Mouse (Mus musculus) MEL (cell line): ENCODE measurements around the gene 1700025G04Rik. TPM values are rescaled to one million over a fixed set of nuclear protein-coding genes. Genes with fewer than 3 reads are reported as not detected.

Experiments
- DNase-seq: peaks from one replicate; pipeline ENCODE4 v3.0.0; 2011; ENCODE audit warnings: low read depth, low spot score
- H3K27ac ChIP-seq: 2 replicates; pipeline ENCODE4 v1.5.1; 2012; ENCODE audit warnings: low read depth, mild to moderate bottlenecking, control low read depth, low read length, moderate library complexity; ENCODE audit not compliant: control insufficient read depth
- H3K27me3 ChIP-seq, 2 experiments: fragments of 150-350 bp in 1 of 2; sonication (generic) in 1 of 2; 2 replicates each; pipeline ENCODE4 v1.6.1; 2012; ENCODE audit warnings: low read length in 2 of 2, mild to moderate bottlenecking in 2 of 2, improper control_type of control experiment in 1 of 2, moderate library complexity in 1 of 2; ENCODE audit not compliant: insufficient read depth in 2 of 2, control insufficient read depth in 1 of 2
- H3K36me3 ChIP-seq, 2 experiments: 2 replicates each; pipeline ENCODE4 v1.6.1; 2012 to 2014; ENCODE audit warnings: low read length in 2 of 2, improper control_type of control experiment in 1 of 2, inconsistent platforms in 1 of 2, mild to moderate bottlenecking in 1 of 2; ENCODE audit not compliant: insufficient read depth in 2 of 2, control insufficient read depth in 1 of 2
- H3K4me1 ChIP-seq, 2 experiments: fragments of 150-350 bp in 1 of 2; sonication (generic) in 1 of 2; 2 replicates each; pipeline ENCODE4 v1.6.1; 2012; ENCODE audit warnings: low read length in 2 of 2, improper control_type of control experiment in 1 of 2, mild to moderate bottlenecking in 1 of 2; ENCODE audit not compliant: insufficient read depth in 2 of 2, control insufficient read depth in 1 of 2
- H3K4me3 ChIP-seq, 2 experiments: fragments of 150-350 bp in 1 of 2; sonication (generic) in 1 of 2; 2 replicates each; pipeline ENCODE4 v1.5.1; 2012; ENCODE audit warnings: low read depth in 2 of 2, low read length in 2 of 2, mild to moderate bottlenecking in 2 of 2, moderate library complexity in 2 of 2, control low read depth in 1 of 2, improper control_type of control experiment in 1 of 2; ENCODE audit not compliant: control insufficient read depth in 1 of 2, insufficient read depth in 1 of 2
- H3K79me2 ChIP-seq: 2 replicates; pipeline ENCODE4 v1.6.1; 2012; ENCODE audit warnings: mild to moderate bottlenecking, low read length, moderate library complexity; ENCODE audit not compliant: control insufficient read depth, poor library complexity, insufficient read depth
- H3K9ac ChIP-seq: 2 replicates; pipeline ENCODE4 v1.6.1; 2012; ENCODE audit warnings: low read depth, mild to moderate bottlenecking, control low read depth, low read length, moderate library complexity; ENCODE audit not compliant: control insufficient read depth, poor library complexity, severe bottlenecking
- H3K9me3 ChIP-seq: fragments of 150-350 bp; sonication (generic); replicated peaks from 2 replicates; pipeline ENCODE4 v1.6.1; 2012; ENCODE audit warnings: mild to moderate bottlenecking, low read length, improper control_type of control experiment, moderate library complexity; ENCODE audit not compliant: insufficient read depth
- BHLHE40 ChIP-seq: IDR thresholded peaks from 2 replicates; pipeline ENCODE4 v1.6.1; 2012; ENCODE audit warnings: low read depth, mild to moderate bottlenecking, inconsistent platforms, low read length, improper control_type of control experiment, borderline replicate concordance
- CHD1 ChIP-seq: IDR thresholded peaks from 2 replicates; pipeline ENCODE4 v1.6.1; 2012; ENCODE audit warnings: low read depth, mild to moderate bottlenecking, inconsistent platforms, low read length, improper control_type of control experiment
- CTCF ChIP-seq, 3 experiments: IDR thresholded peaks in 2 of 3; conservative IDR thresholded peaks in 1 of 3; 2 replicates each; pipeline ENCODE4 v1.5.1; 2011 to 2012; ENCODE audit warnings: low read length in 3 of 3, low read depth in 2 of 3, mild to moderate bottlenecking in 2 of 3, improper control_type of control experiment in 1 of 3, inconsistent platforms in 1 of 3, mixed read lengths in 1 of 3, moderate library complexity in 1 of 3; ENCODE audit not compliant: control insufficient read depth in 1 of 3, insufficient read depth in 1 of 3, poor library complexity in 1 of 3, severe bottlenecking in 1 of 3
- EP300 ChIP-seq, 2 experiments: IDR thresholded peaks; 2 replicates each; pipeline ENCODE4 v1.6.1; 2011; ENCODE audit warnings: improper control_type of control experiment in 2 of 2, low read length in 2 of 2, low read depth in 1 of 2, mild to moderate bottlenecking in 1 of 2
- GABPA ChIP-seq: IDR thresholded peaks from 2 replicates; pipeline ENCODE4 v1.6.1; 2012; ENCODE audit warnings: low read depth, mild to moderate bottlenecking, inconsistent platforms, low read length, improper control_type of control experiment, moderate library complexity
- HCFC1 ChIP-seq: IDR thresholded peaks from 2 replicates; pipeline ENCODE4 v1.6.1; 2012; ENCODE audit warnings: low read depth, mild to moderate bottlenecking, inconsistent platforms, low read length, improper control_type of control experiment, moderate library complexity
- KAT2A ChIP-seq: conservative IDR thresholded peaks from 2 replicates; pipeline ENCODE4 v1.6.1; 2012; ENCODE audit warnings: low read depth, low read length, improper control_type of control experiment, inconsistent platforms
- MAFK ChIP-seq: IDR thresholded peaks from 2 replicates; pipeline ENCODE4 v1.6.1; 2011; ENCODE audit warnings: low read depth, mild to moderate bottlenecking, low read length, improper control_type of control experiment, borderline replicate concordance
- MAZ ChIP-seq: IDR thresholded peaks from 2 replicates; pipeline ENCODE4 v1.6.1; 2012; ENCODE audit warnings: low read depth, mild to moderate bottlenecking, inconsistent platforms, low read length, improper control_type of control experiment
- MXI1 ChIP-seq: IDR thresholded peaks from 2 replicates; pipeline ENCODE4 v1.6.1; 2011; ENCODE audit warnings: mild to moderate bottlenecking, low read depth, low read length, improper control_type of control experiment
- MYC ChIP-seq: IDR thresholded peaks from 2 replicates; pipeline ENCODE4 v1.6.1; 2011; ENCODE audit warnings: low read depth, mild to moderate bottlenecking, low read length, improper control_type of control experiment, moderate library complexity
- POLR2A ChIP-seq, 2 experiments: IDR thresholded peaks; 2 replicates each; pipeline ENCODE4 v1.6.1; 2011 to 2012; ENCODE audit warnings: low read length in 2 of 2, mild to moderate bottlenecking in 2 of 2, control low read depth in 1 of 2, improper control_type of control experiment in 1 of 2, low read depth in 1 of 2, moderate library complexity in 1 of 2; ENCODE audit not compliant: control insufficient read depth in 1 of 2, insufficient read depth in 1 of 2, poor library complexity in 1 of 2
- POLR2AphosphoS5 ChIP-seq: IDR thresholded peaks from 2 replicates; pipeline ENCODE4 v1.6.1; 2012; ENCODE audit warnings: low read depth, borderline replicate concordance, mild to moderate bottlenecking, inconsistent platforms, low read length, moderate library complexity, mixed read lengths
- TAL1 ChIP-seq: IDR thresholded peaks from 2 replicates; pipeline ENCODE4 v1.6.1; 2012; ENCODE audit warnings: mild to moderate bottlenecking, inconsistent platforms, low read length, moderate library complexity, mixed read lengths
- TBP ChIP-seq: IDR thresholded peaks from 2 replicates; pipeline ENCODE4 v1.8.0; 2011; ENCODE audit warnings: low read depth, low read length, improper control_type of control experiment
- UBTF ChIP-seq: IDR thresholded peaks from 2 replicates; pipeline ENCODE4 v1.6.1; 2012; ENCODE audit warnings: low read depth, mild to moderate bottlenecking, inconsistent platforms, low read length, improper control_type of control experiment, moderate library complexity, borderline replicate concordance; ENCODE audit not compliant: insufficient read depth
- ZNF384 ChIP-seq: IDR thresholded peaks from 2 replicates; pipeline ENCODE4 v1.6.1; 2012; ENCODE audit warnings: low read depth, mild to moderate bottlenecking, inconsistent platforms, low read length, improper control_type of control experiment
- polyA plus RNA-seq, 2 experiments: library from polyadenylated mRNA; stranded (reverse) in 1 of 2; unstranded in 1 of 2; fragments of >175 nt in 1 of 2; fragments of >200 nt in 1 of 2; gene quantifications; 2 replicates each; pipeline versions ENCODE4 v1.2.1 to v1.2.4; 2012; ENCODE audit warnings: low replicate concordance in 2 of 2, low read depth in 1 of 2; ENCODE audit not compliant: insufficient read length in 2 of 2, insufficient read depth in 1 of 2, missing spikeins in 1 of 2
- total RNA-seq: library from RNA; depleted of rRNA; stranded (reverse); fragments of 300-350 nt; gene quantifications from 2 replicates; pipeline ENCODE4 v1.2.3, GENCODE M21; 2012

Gene 1700025G04Rik
- total and polyA plus RNA-seq, 3 experiments: 0.04 to 0.91 TPM; not detected in 1

GRCm38 (mm10) chr1:151988713-151989112 is 101.2 kb downstream of the 1700025G04Rik start:
- Histone ChIP-seq H3K9me3 (no peaks in the 10 kb centered on the region), H3K27ac (no peak overlapping the region), H3K4me1 (no peaks in the 10 kb centered on the region), H3K4me3 (no peak overlapping the region), H3K9ac (no peak overlapping the region)
- TF ChIP-seq POLR2AphosphoS5 (no peak), KAT2A (no peak)
- TF ChIP-seq, all 39 proteins: peak for 0
- Histone ChIP-seq H3K79me2 (no peaks in the 10 kb centered on the region), H3K36me3 (no peaks in the 10 kb centered on the region), H3K27me3 (no peaks in the 10 kb centered on the region)
- DNase-seq: no peak

DNA sequence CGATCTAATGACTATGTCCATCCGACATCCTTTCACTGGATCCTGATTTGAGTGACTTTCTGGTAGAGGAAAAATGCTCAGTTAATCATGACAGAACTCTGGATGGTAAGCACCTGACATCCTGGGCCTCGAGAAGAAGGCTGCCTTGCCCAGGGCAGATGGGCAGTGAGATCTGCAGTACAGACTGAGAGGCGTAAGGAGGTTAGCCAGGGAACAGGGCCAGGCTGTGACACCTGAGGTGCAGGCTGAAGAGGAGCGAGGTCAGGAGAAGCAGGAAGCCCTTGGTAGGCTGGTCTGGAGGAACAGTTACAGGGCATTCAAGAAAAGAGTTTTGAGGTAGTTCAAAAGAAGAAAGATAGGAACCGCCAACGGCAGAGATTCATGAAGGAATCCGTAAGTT is 101.9 kb downstream of the 1700025G04Rik start:
- no peaks in the 10 kb centered on the region for H3K4me1 ChIP-seq
- no peak overlapping the region for H3K27ac ChIP-seq
- TF ChIP-seq ZNF384 (no peak), CHD1 (no peak), MXI1 (no peak), KAT2A (no peak), MAFK (no peak), MYC (no peak), TBP (no peak), TAL1 (no peak), POLR2AphosphoS5 (no peak), BHLHE40 (no peak), GABPA (no peak), HCFC1 (no peak), UBTF (no peak), POLR2A (IDR thresholded peaks at IDR 0.05; ENCODE audit: control insufficient read depth in 1 of 2, insufficient read depth in 1 of 2, low read depth in 1 of 2, low read length in 2 of 2, poor library complexity in 1 of 2) (no peak), EP300 (IDR thresholded peaks at IDR 0.05; ENCODE audit: low read depth in 1 of 2, low read length in 2 of 2) (no peak), CTCF (IDR thresholded peaks at IDR 0.05 in 2 of 3, conservative IDR thresholded peaks at IDR 0.05 in 1 of 3; ENCODE audit: control insufficient read depth in 1 of 3, insufficient read depth in 1 of 3, low read depth in 2 of 3, low read length in 3 of 3, poor library complexity in 1 of 3, severe bottlenecking in 1 of 3) (no peak), MAZ (no peak)
- H3K9ac ChIP-seq: no peak overlapping the region
- H3K36me3 ChIP-seq: no peaks in the 10 kb centered on the region
- H3K27me3 ChIP-seq: no peaks in the 10 kb centered on the region
- H3K79me2 ChIP-seq: no peaks in the 10 kb centered on the region
- no peaks in the 10 kb centered on the region for H3K9me3 ChIP-seq
- no peak overlapping the region for H3K4me3 ChIP-seq
- no peak for DNase-seq
